Mouse (Mus musculus): Measurements from ENCODE around the gene Zfp592. TPM values are rescaled to one million over a fixed set of nuclear protein-coding genes. Genes with fewer than 3 reads are reported as not detected.

Gene Zfp592
- polyA plus RNA-seq, 1 experiment = 4.9 TPM

DNA sequence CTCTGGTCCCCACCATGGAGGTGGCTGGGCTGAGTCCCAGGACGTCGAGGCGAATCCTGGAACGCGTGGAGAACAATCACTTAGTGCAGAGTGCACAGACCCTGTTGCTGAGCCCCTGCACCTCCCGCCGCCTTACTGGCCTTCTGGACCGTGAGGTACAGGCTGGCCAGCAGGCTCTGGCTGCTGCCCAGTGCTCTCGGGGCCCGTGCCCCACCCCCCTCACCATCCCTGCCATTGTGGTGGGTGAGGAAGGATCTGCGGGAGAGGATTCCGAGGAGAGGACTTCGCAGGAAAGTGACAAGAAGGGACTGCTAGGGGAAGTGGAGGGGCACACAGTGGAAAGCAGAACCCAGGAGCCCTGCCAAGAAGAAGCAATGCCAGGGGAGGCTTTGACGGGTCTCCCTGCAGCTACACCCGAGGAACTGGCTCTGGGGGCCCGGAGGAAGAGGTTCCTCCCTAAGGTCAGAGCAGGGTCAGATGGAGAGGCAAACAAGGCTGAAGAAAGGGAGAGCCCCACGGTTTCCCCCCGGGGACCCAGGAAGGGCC lies 100.0 kb downstream of the Zfp592 start:
- no peak for TF ChIP-seq TAL1 (IDR thresholded peaks at IDR 0.05; ENCODE audit: low read length)
- TF ChIP-seq GATA1 (IDR thresholded peaks at IDR 0.05; ENCODE audit: low read length) = no peak
- Histone ChIP-seq H3K4me3 (replicated peaks) (no peak overlapping the region), H3K27me3 (ENCODE audit: control insufficient read depth) (no peaks in the 10 kb centered on the region), H3K36me3 (ENCODE audit: control insufficient read depth) (no peaks in the 10 kb centered on the region), H3K9me3 (ENCODE audit: control insufficient read depth, low read length) (peaks cover 3% of the 10 kb centered on the region; the same call in 1 of the 2 replicates), H3K4me1 (ENCODE audit: control insufficient read depth) (0 out of 2 replicates have a peak, but pooled peaks cover 2% of the 10 kb centered on the region)

DNA sequence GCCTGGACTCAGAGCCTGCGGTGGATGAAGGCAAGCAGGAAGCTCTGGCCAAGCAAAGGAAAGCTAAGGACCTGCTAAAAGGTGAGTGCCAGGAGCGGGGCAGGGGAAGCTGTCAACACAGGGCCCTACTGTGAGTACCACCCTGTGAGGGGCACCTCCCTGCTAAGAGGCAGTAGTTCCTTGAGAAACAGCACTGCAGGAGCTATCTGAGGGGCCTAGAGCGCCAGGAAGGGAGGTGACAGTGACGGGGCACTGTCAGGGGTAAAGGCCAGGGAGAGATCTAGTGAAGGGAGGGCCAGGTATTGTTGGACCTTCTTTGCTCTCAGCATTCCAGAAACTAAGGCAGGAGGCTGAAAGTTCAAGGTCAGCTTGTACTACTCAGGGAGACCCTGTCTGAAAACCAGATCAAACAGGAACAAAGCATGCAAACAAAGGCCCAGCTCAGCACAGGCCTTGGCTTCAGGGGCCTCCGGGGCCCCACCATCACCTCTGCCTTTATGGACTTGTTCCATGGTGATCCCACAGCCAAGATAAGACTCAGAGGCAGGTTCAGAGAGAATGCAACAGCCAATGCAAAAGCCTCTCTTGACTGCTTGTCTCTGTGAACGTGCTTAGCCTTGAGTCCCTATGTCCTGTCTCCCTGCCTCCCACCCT lies 100.8 kb downstream of the Zfp592 start:
- Histone ChIP-seq H3K4me1 (ENCODE audit: control insufficient read depth) (0 out of 2 replicates have a peak, but pooled peaks cover 2% of the 10 kb centered on the region), H3K9me3 (ENCODE audit: control insufficient read depth, low read length) (no peaks in the 10 kb centered on the region), H3K27me3 (ENCODE audit: control insufficient read depth) (no peaks in the 10 kb centered on the region), H3K36me3 (ENCODE audit: control insufficient read depth) (no peaks in the 10 kb centered on the region), H3K4me3 (replicated peaks) (no peak overlapping the region)
- TF ChIP-seq TAL1 (IDR thresholded peaks at IDR 0.05; ENCODE audit: low read length) (no peak), GATA1 (IDR thresholded peaks at IDR 0.05; ENCODE audit: low read length) (no peak)

Other genes with a start within 250 kb of the Zfp592 start
- gene Iqgap1, start 167.7 kb upstream of the Zfp592 start, polyA plus RNA-seq (2012) = 0.11 and 0.15 TPM in 2 replicates
- gene Zscan2, start 132.8 kb upstream of the Zfp592 start, polyA plus RNA-seq (2012) = 0.02 and 0.03 TPM in 2 replicates
- 0.39 and 0.69 TPM in 2 replicates for gene Wdr73, start 92.4 kb upstream of the Zfp592 start, polyA plus RNA-seq (2012)
- 0.28 TPM in 1 of 2 replicates, not detected in the other for gene Nmb, start 88.6 kb upstream of the Zfp592 start, polyA plus RNA-seq (2012)
- 0.23 and 0.24 TPM in 2 replicates for gene Sec11a, start 45.9 kb upstream of the Zfp592 start, polyA plus RNA-seq (2012)
- gene Alpk3, start 63.9 kb downstream of the Zfp592 start, polyA plus RNA-seq (2012) = 0.01 TPM in 1 of 2 replicates, not detected in the other
- gene Slc28a1, start 121.1 kb downstream of the Zfp592 start, polyA plus RNA-seq (2012) = not detected in 2 replicates
- not detected in 2 replicates for gene Pde8a, start 219.9 kb downstream of the Zfp592 start, polyA plus RNA-seq (2012)